Mouse (Mus musculus) erythroblast, embryonic 14.5 days (primary cell): ENCODE results near the gene Bcl7c. TPM values are rescaled to one million over a fixed set of nuclear protein-coding genes. Genes with fewer than 3 reads are reported as not detected.
"Not testable (repeated sequence)": the region's sequence is repeated elsewhere in the genome, so short reads cannot be mapped to it uniquely, and the experiment has no call there.

Experiments
- H3K27me3 ChIP-seq: 2 replicates; pipeline ENCODE4 v1.6.1; 2012; ENCODE audit warnings: inconsistent platforms; ENCODE audit not compliant: control insufficient read depth
- H3K36me3 ChIP-seq: 2 replicates; pipeline ENCODE4 v1.6.1; 2012; ENCODE audit warnings: mild to moderate bottlenecking, inconsistent platforms; ENCODE audit not compliant: control insufficient read depth
- H3K4me1 ChIP-seq: 2 replicates; pipeline ENCODE4 v1.6.1; 2012; ENCODE audit warnings: inconsistent platforms; ENCODE audit not compliant: control insufficient read depth
- H3K4me3 ChIP-seq: replicated peaks from 2 replicates; pipeline ENCODE3; 2012; ENCODE audit warnings: moderate library complexity, mild to moderate bottlenecking, inconsistent platforms
- H3K9me3 ChIP-seq: 2 replicates; pipeline ENCODE4 v1.6.1; 2012; ENCODE audit warnings: low read length, inconsistent platforms, mixed read lengths; ENCODE audit not compliant: control insufficient read depth
- GATA1 ChIP-seq: IDR thresholded peaks from 2 replicates; pipeline ENCODE4 v1.6.1; 2012; ENCODE audit warnings: low read length, inconsistent platforms, mixed read lengths
- TAL1 ChIP-seq: IDR thresholded peaks from 3 replicates; pipeline ENCODE4 v1.6.1; 2012; ENCODE audit warnings: low read length, inconsistent platforms, mixed read lengths
- polyA plus RNA-seq: library from polyadenylated mRNA; stranded (reverse); fragments of >175 nt; gene quantifications from 2 replicates; pipeline ENCODE4 v1.2.3, GENCODE M21; 2012

Gene Bcl7c
- polyA plus RNA-seq, 1 experiment: 16.0 TPM

GRCm38 (mm10) chr7:127662926-127663325, 45.8 kb downstream of the Bcl7c start:
- Histone ChIP-seq H3K9me3 (no peaks in the 10 kb centered on the region), H3K27me3 (no peaks in the 10 kb centered on the region), H3K4me3 (no peak overlapping the region)

GRCm38 (mm10) chr7:127661833-127662232, 46.9 kb downstream of the Bcl7c start:
- H3K4me1 ChIP-seq: peaks cover 1% of the 10 kb centered on the region; the same call in 1 of the 2 replicates
- H3K9me3 ChIP-seq: no peaks in the 10 kb centered on the region
- no peaks in the 10 kb centered on the region for H3K27me3 ChIP-seq
- H3K36me3 ChIP-seq: peaks cover 2% of the 10 kb centered on the region; the same call in 1 of the 2 replicates
- no peak overlapping the region for H3K4me3 ChIP-seq
- no peak for TF ChIP-seq GATA1
- no peak for TF ChIP-seq TAL1

More at GRCm38 (mm10) chr7:127662926-127663325, 45.8 kb downstream of the Bcl7c start:
- peaks cover 2% of the 10 kb centered on the region; the same call in 1 of the 2 replicates for H3K36me3 ChIP-seq
- peaks cover 1% of the 10 kb centered on the region; the same call in 1 of the 2 replicates for H3K4me1 ChIP-seq
- no peak for TF ChIP-seq GATA1

GRCm38 (mm10) chr7:127660882-127661281, 47.9 kb downstream of the Bcl7c start:
- Histone ChIP-seq H3K9me3 (no peaks in the 10 kb centered on the region; the same call in 1 of the 2 replicates), H3K36me3 (no peaks in the 10 kb centered on the region; the same call in 1 of the 2 replicates), H3K27me3 (no peaks in the 10 kb centered on the region), H3K4me1 (peaks cover 1% of the 10 kb centered on the region; the same call in 1 of the 2 replicates), H3K4me3 (no peak overlapping the region)
- TF ChIP-seq GATA1: no peak
- TF ChIP-seq TAL1: no peak

- Histone ChIP-seq H3K4me1 (no peaks in the 10 kb centered on the region), H3K36me3 (no peaks in the 10 kb centered on the region), H3K9me3 (no peaks in the 10 kb centered on the region; the same call in 1 of the 2 replicates), H3K4me3 (no peak overlapping the region), H3K27me3 (peaks cover 2% of the 10 kb centered on the region)
- no peak for TF ChIP-seq TAL1
- no peak for TF ChIP-seq GATA1
Measured at GRCm38 (mm10) chr7:127656946-127657345, 51.8 kb downstream of the Bcl7c start.

GRCm38 (mm10) chr7:127654318-127654717, 54.4 kb downstream of the Bcl7c start:
- H3K36me3 ChIP-seq: no peaks in the 10 kb centered on the region
- no peak overlapping the region for H3K4me3 ChIP-seq
- peaks cover 10% of the 10 kb centered on the region for H3K27me3 ChIP-seq
- peaks cover 2% of the 10 kb centered on the region; the same call in 1 of the 2 replicates for H3K4me1 ChIP-seq
- no peaks in the 10 kb centered on the region; the same call in 1 of the 2 replicates for H3K9me3 ChIP-seq
- TF ChIP-seq TAL1 (no peak), GATA1 (no peak)

GRCm38 (mm10) chr7:127652050-127652449, 56.7 kb downstream of the Bcl7c start:
- Histone ChIP-seq H3K27me3 (peaks cover 10% of the 10 kb centered on the region), H3K4me3 (no peak overlapping the region), H3K4me1 (peaks cover 2% of the 10 kb centered on the region; the same call in 1 of the 2 replicates), H3K36me3 (no peaks in the 10 kb centered on the region), H3K9me3 (no peaks in the 10 kb centered on the region; the same call in 1 of the 2 replicates)
- no peak for TF ChIP-seq GATA1
- no peak for TF ChIP-seq TAL1

- TF ChIP-seq TAL1 (no peak), GATA1 (no peak)
- peaks cover 2% of the 10 kb centered on the region; the same call in 1 of the 2 replicates for H3K4me1 ChIP-seq
- no peak overlapping the region for H3K4me3 ChIP-seq
- no peaks in the 10 kb centered on the region for H3K36me3 ChIP-seq
- H3K27me3 ChIP-seq: peaks cover 10% of the 10 kb centered on the region
- no peaks in the 10 kb centered on the region; the same call in 1 of the 2 replicates for H3K9me3 ChIP-seq
Measured at GRCm38 (mm10) chr7:127651624-127652023, 57.1 kb downstream of the Bcl7c start.

GRCm38 (mm10) chr7:127649206-127649605, 59.5 kb downstream of the Bcl7c start:
- no peak for TF ChIP-seq TAL1
- TF ChIP-seq GATA1: no peak
- Histone ChIP-seq H3K9me3 (no peaks in the 10 kb centered on the region), H3K4me1 (peaks cover 2% of the 10 kb centered on the region; the same call in 1 of the 2 replicates), H3K4me3 (no peak overlapping the region), H3K27me3 (peaks cover 12% of the 10 kb centered on the region), H3K36me3 (no peaks in the 10 kb centered on the region)

- H3K4me3 ChIP-seq: no peak overlapping the region
- no peaks in the 10 kb centered on the region for H3K36me3 ChIP-seq
- H3K4me1 ChIP-seq: peaks cover 3% of the 10 kb centered on the region
- H3K27me3 ChIP-seq: peaks cover 13% of the 10 kb centered on the region
- TF ChIP-seq GATA1 (no peak), TAL1 (no peak)
- no peaks in the 10 kb centered on the region for H3K9me3 ChIP-seq
Measured at GRCm38 (mm10) chr7:127648516-127649201, 60.1 kb downstream of the Bcl7c start.

- peaks cover 20% of the 10 kb centered on the region for H3K27me3 ChIP-seq
- H3K4me1 ChIP-seq, H3K36me3 ChIP-seq, H3K4me3 ChIP-seq, H3K9me3 ChIP-seq: not testable (repeated sequence)
Measured at GRCm38 (mm10) chr7:127647576-127647975, 61.2 kb downstream of the Bcl7c start.
